Mouse (Mus musculus) stomach, postnatal 0 days (tissue): ENCODE data around the gene Ptges3. TPM values are rescaled to one million over a fixed set of nuclear protein-coding genes. Genes with fewer than 3 reads are reported as not detected.

Experiments
- ATAC-seq: fragments of 200-750 bp; cut with Nextera tagmentation; 2 replicates; pipeline ENCODE4 v1.8.0; 2017; ENCODE audit not compliant: low FRiP score, low TSS enrichment
- DNase-seq: peaks from one replicate; pipeline ENCODE4 v3.0.0-alpha.2; 2016; ENCODE audit warnings: low spot score
- H3K27ac ChIP-seq: fragments of 300-500 bp; sonication (generic); replicated peaks from 2 replicates; pipeline ENCODE4 v1.5.1; 2014; ENCODE audit warnings: mild to moderate bottlenecking, control low read depth
- H3K27me3 ChIP-seq: fragments of 300-500 bp; sonication (generic); 2 replicates; pipeline ENCODE4 v1.6.1; 2014; ENCODE audit warnings: low read length; ENCODE audit not compliant: control insufficient read depth, insufficient read depth
- H3K36me3 ChIP-seq: fragments of 300-500 bp; sonication (generic); 2 replicates; pipeline ENCODE4 v1.6.1; 2014; ENCODE audit warnings: low read length, mixed read lengths; ENCODE audit not compliant: control insufficient read depth, insufficient read depth
- H3K4me1 ChIP-seq: fragments of 300-500 bp; sonication (generic); replicated peaks from 2 replicates; pipeline ENCODE4 v1.6.1; 2014; ENCODE audit warnings: antibody characterized with exemption; ENCODE audit not compliant: control insufficient read depth, insufficient read depth
- H3K4me2 ChIP-seq: fragments of 300-500 bp; sonication (generic); replicated peaks from 2 replicates; pipeline ENCODE4 v1.6.1; 2014; ENCODE audit warnings: low read depth, mild to moderate bottlenecking, control low read depth, moderate library complexity
- H3K4me3 ChIP-seq: fragments of 300-500 bp; sonication (generic); 2 replicates; pipeline ENCODE4 v1.5.1; 2014; ENCODE audit warnings: low read depth, low read length, control low read depth
- H3K9ac ChIP-seq: fragments of 300-500 bp; sonication (generic); 2 replicates; pipeline ENCODE4 v1.6.1; 2014; ENCODE audit warnings: mild to moderate bottlenecking, low read length, control low read depth, mixed read lengths
- H3K9me3 ChIP-seq: fragments of 300-500 bp; sonication (generic); 2 replicates; pipeline ENCODE4 v1.6.1; 2016; ENCODE audit warnings: low read length; ENCODE audit not compliant: control insufficient read depth
- CTCF ChIP-seq: IDR thresholded peaks from 2 replicates; pipeline ENCODE4 v1.5.1; 2016; ENCODE audit warnings: antibody characterized with exemption, low read depth, mild to moderate bottlenecking, moderate library complexity
- EP300 ChIP-seq: optimal IDR thresholded peaks from 2 replicates; pipeline ENCODE3; 2016; ENCODE audit warnings: antibody characterized with exemption
- WGBS: fragments of 180-500 bp; shearing (Covaris S2); extraction: QIAGEN DNeasy Blood & Tissue Kit; methylation state at CpG from one replicate; pipeline ENCODE4 v1.1.7; 2014; 5-methylcytosine and 5-hydroxymethylcytosine counted together
- polyA plus RNA-seq: library from polyadenylated mRNA; unstranded; fragments of >200 nt; fragmentation: Nextera tagmentation; extraction: Ambion mirVana; gene quantifications from 2 replicates; pipeline ENCODE4 v1.2.1, GENCODE M21; 2015

Gene Ptges3
- polyA plus RNA-seq, 1 experiment from 2014 or later: 316 TPM

DNA sequence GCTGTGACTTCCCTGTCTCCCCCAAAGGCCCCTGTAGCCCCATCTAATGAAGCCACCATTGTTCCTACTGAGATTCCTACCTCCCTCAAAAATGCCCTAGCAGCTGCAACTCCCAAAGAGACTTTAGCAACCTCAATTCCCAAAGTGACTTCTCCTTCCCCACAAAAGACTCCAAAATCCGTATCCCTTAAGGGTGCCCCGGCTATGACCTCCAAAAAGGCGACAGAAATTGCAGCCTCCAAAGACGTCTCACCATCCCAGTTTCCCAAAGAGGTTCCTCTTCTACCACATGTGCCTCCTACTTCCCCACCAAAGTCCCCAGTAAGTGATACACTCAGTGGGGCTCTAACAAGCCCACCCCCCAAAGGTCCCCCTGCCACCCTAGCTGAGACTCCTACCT lies 17.1 kb upstream of the Ptges3 start:
- no peak overlapping the region for H3K27ac ChIP-seq
- TF ChIP-seq CTCF (no peak), EP300 (no peak)
- DNase-seq (no peak), ATAC-seq (no peak)
- no peak overlapping the region for H3K9ac ChIP-seq
- H3K4me2 ChIP-seq: no peak overlapping the region
- peaks cover 27% of the 10 kb centered on the region for H3K36me3 ChIP-seq
- H3K9me3 ChIP-seq: no peaks in the 10 kb centered on the region
- 69% methylated on average over 4 of the region's 4 CpGs for WGBS
- H3K4me1 ChIP-seq: peaks cover 8% of the 10 kb centered on the region; the same call in 1 of the 2 replicates
- no peaks in the 10 kb centered on the region for H3K27me3 ChIP-seq
- H3K4me3 ChIP-seq: no peak overlapping the region

DNA sequence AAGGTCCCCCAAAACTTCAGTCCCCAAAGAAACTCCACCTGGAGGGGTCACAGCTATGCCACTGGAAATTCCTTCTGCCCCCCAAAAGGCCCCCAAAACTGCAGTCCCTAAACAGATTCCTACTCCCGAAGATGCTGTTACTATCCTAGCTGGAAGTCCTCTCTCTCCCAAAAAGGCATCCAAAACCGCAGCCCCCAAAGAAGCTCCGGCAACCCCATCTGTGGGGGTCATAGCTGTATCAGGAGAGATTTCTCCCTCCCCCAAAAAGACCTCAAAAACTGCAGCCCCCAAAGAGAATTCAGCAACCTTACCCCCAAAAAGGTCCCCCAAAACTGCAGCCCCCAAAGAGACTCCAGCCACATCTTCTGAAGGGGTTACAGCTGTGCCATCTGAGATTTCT lies 16.3 kb upstream of the Ptges3 start:
- Histone ChIP-seq H3K9me3 (no peaks in the 10 kb centered on the region), H3K4me3 (no peak overlapping the region), H3K36me3 (peaks cover 27% of the 10 kb centered on the region), H3K4me1 (peaks cover 6% of the 10 kb centered on the region; the same call in 1 of the 2 replicates), H3K27me3 (no peaks in the 10 kb centered on the region), H3K27ac (no peak overlapping the region), H3K9ac (no peak overlapping the region), H3K4me2 (no peak overlapping the region)
- TF ChIP-seq CTCF: no peak
- no peak for TF ChIP-seq EP300
- whole genome bisulfite sequencing: 84% methylated on average over 3 of the region's 3 CpGs
- no peak for ATAC-seq
- no peak for DNase-seq

DNA sequence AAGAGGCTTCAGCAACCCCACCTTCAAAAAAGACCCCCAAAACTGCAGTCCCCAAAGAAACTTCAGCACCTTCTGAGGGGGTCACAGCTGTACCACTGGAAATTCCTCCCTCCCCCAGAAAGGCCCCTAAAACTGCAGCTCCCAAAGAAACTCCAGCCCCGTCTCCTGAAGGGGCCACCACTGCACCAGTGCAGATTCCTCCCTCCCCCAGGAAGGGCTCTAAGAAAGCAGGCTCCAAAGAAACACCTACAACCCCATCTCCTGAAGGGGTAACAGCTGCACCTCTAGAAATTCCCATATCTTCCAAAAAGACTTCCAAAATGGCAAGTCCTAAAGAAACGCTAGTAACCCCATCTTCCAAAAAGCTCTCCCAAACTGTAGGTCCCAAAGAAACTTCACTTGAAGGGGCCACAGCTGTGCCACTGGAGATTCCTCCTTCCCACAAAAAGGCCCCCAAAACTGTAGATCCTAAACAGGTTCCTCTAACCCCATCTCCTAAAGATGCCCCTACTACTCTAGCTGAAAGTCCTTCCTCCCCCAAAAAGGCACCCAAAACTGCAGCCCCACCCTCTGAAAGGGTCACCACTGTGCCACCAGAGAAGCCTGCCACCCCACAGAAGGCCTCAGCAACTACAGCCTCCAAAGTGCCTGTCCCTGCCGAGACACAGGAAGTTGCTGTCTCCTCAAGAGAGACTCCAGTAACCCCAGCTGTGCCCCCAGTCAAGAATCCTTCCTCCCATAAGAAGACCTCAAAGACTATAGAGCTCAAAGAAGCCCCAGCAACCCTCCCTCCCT lies 15.5 kb upstream of the Ptges3 start:
- H3K4me3 ChIP-seq: no peak overlapping the region
- no peaks in the 10 kb centered on the region for H3K27me3 ChIP-seq
- DNase-seq (peak; percentile 12), ATAC-seq (no peak)
- peaks cover 3% of the 10 kb centered on the region; the same call in 1 of the 2 replicates for H3K4me1 ChIP-seq
- H3K36me3 ChIP-seq: peaks cover 31% of the 10 kb centered on the region
- 50% methylated on average over 3 of the region's 3 CpGs for WGBS
- H3K9me3 ChIP-seq: no peaks in the 10 kb centered on the region
- no peak overlapping the region for H3K9ac ChIP-seq
- TF ChIP-seq EP300 (no peak), CTCF (no peak)
- H3K4me2 ChIP-seq: no peak overlapping the region
- no peak overlapping the region for H3K27ac ChIP-seq

DNA sequence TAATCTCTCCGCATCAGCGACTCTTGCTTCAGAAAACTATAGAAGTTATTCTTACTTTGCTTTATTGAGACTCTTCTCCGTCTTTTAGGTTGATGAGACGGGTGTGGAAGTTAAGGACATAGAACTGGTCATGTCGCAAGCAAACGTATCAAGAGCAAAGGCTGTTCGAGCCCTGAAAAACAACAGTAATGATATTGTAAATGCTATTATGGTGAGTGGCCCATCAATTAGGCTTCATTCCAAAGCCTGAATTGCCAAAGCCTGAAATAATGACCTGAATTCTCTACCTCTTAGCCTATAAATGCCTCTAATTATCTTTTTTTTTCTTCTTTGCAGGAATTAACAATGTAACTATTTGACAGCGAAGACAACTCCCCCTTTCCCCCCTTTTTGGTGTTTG lies 10.6 kb upstream of the Ptges3 start:
- no peak overlapping the region for H3K27ac ChIP-seq
- TF ChIP-seq EP300 (no peak), CTCF (no peak)
- ATAC-seq (no peak), DNase-seq (no peak)
- no peak overlapping the region for H3K4me2 ChIP-seq
- H3K4me1 ChIP-seq: no peaks in the 10 kb centered on the region
- 93% methylated on average over 8 of the region's 8 CpGs for WGBS
- H3K36me3 ChIP-seq: peaks cover 22% of the 10 kb centered on the region
- H3K27me3 ChIP-seq: no peaks in the 10 kb centered on the region
- H3K4me3 ChIP-seq: no peak overlapping the region
- H3K9ac ChIP-seq: no peak overlapping the region
- H3K9me3 ChIP-seq: no peaks in the 10 kb centered on the region

DNA sequence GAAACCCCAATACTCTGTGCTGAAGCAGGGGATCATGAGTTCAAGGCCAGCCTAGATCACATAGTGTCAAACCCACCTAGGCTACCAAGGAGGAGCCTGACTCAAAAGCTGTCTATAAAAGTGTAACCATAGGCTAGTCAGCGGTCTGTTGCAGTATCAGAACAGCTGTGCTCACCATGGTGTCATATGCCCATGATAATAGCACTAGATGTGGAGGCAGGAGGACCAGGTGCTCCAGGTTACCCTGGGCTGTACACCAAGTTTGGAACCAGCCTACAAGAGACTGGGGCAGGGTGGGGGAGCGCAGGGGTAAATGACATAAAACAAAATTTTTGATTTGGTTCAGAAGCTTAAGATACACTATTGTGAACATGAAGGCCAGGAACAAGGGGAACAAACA lies 9.0 kb upstream of the Ptges3 start:
- no peak overlapping the region for H3K4me3 ChIP-seq
- no peak overlapping the region for H3K9ac ChIP-seq
- H3K27me3 ChIP-seq: no peaks in the 10 kb centered on the region
- H3K36me3 ChIP-seq: peaks cover 17% of the 10 kb centered on the region
- no peak for TF ChIP-seq CTCF
- TF ChIP-seq EP300: no peak
- no peaks in the 10 kb centered on the region for H3K4me1 ChIP-seq
- ATAC-seq (peak; percentile 54; the same call in 1 of the 2 replicates), DNase-seq (peak; percentile 12)
- WGBS: 98% methylated on average over 2 of the region's 2 CpGs
- H3K4me2 ChIP-seq: no peak overlapping the region
- H3K9me3 ChIP-seq: no peaks in the 10 kb centered on the region
- H3K27ac ChIP-seq: no peak overlapping the region

DNA sequence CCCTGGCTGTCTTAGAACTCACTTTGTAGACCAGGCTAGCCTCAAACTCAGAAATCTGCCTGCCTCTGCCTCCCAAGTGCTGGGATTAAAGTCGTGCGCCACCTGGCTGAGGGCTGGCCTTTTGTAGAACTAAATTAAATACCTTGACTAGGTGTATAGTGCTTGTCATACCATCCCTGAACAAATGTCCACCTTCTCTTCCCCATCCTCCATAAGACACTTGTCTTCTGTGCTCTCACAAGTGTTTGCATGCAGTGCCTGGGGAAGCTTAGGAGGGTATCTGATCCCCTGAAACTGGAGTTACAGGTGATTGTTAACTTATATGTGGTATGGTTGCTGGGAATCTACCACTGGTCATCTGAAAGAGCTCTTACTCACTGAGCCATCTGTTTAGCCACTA lies 8.4 kb upstream of the Ptges3 start:
- no peak overlapping the region for H3K9ac ChIP-seq
- H3K27ac ChIP-seq: no peak overlapping the region
- no peak overlapping the region for H3K4me3 ChIP-seq
- no peaks in the 10 kb centered on the region for H3K27me3 ChIP-seq
- no peak for ATAC-seq
- peaks cover 16% of the 10 kb centered on the region for H3K36me3 ChIP-seq
- no peak overlapping the region for H3K4me2 ChIP-seq
- TF ChIP-seq CTCF (no peak; the same call in 1 of the 2 replicates), EP300 (no peak)
- H3K9me3 ChIP-seq: no peaks in the 10 kb centered on the region
- no peaks in the 10 kb centered on the region for H3K4me1 ChIP-seq
- no peak for DNase-seq
- 68% methylated on average over 2 of the region's 2 CpGs for WGBS
